Mouse (Mus musculus): ENCODE results near the gene March8.
A peak's percentile ranks its signal among the peaks of the same experiment; 100 is the strongest.

DNA sequence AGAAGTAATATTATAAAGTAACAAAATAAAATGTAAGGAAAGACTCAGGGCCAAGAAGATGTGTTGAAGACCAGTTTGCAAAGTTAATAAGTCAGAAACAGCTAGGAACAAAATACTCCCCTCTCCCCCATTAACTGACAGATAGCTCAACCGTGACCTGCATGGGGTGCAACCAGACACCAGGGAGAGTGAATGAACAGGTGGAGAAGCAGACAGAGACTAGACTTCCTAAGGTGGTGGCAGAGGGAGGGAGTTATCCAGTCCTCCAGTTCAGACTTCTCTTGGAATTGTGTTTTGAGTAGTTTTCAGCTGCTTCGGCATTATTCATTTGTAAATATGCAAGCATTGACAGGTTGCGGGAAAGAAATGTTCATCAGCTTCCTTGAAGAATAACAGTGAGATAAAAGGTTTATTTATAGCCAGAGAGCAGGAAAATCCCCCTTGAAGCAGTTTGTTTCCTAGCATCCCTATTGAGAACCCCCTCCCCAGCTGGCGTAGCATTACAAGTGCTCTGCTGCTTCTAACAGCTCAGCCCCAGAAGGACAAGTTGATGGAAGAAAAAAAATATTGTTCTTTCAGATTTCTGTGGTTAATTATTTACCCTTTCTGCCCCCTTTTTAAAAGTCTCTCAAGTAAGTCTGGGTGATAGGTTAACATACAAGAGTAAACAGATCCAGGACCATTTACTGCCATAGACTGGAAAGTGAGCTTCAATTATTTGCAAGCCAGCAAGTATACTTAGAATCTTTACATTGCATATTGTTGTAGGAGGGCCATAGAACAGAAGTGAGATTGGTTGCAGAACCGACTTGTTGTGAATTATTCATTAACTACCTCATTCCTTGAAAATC, 47.6 kb downstream of the March8 start:
- no peak for TF ChIP-seq POLR2A (IDR thresholded peaks at IDR 0.05; ENCODE audit: insufficient read length, low read depth)
- TF ChIP-seq USF1 (IDR thresholded peaks at IDR 0.05; ENCODE audit: low read depth): no peak
- TF ChIP-seq TCF12 (IDR thresholded peaks at IDR 0.05; ENCODE audit: insufficient read depth, poor library complexity, severe bottlenecking): no peak
- no peak for TF ChIP-seq MYOG (IDR thresholded peaks at IDR 0.05; ENCODE audit: control insufficient read depth in 1 of 3, insufficient read depth in 1 of 3, insufficient read length in 2 of 3, low read depth in 2 of 3)
- TF ChIP-seq MAX (IDR thresholded peaks at IDR 0.05; ENCODE audit: low read depth): no peak
- TF ChIP-seq E2F4 (IDR thresholded peaks at IDR 0.05; ENCODE audit: insufficient read depth): no peak
- TF ChIP-seq MYOD1 (IDR thresholded peaks at IDR 0.05; ENCODE audit: control insufficient read depth in 1 of 3, insufficient read length in 2 of 3, low read depth in 2 of 3): peak in 2 of 3 experiments; percentile 56 to 58
- TF ChIP-seq CEBPB (IDR thresholded peaks at IDR 0.05; ENCODE audit: insufficient read depth, poor library complexity, severe bottlenecking): no peak
- TF ChIP-seq POLR2AphosphoS2 (IDR thresholded peaks at IDR 0.05; ENCODE audit: insufficient read length, low read depth): no peak
- no peak for TF ChIP-seq TCF3 (IDR thresholded peaks at IDR 0.05; ENCODE audit: insufficient read length, low read depth)
- TF ChIP-seq SRF (IDR thresholded peaks at IDR 0.05; ENCODE audit: control insufficient read depth, insufficient read length, low read depth): no peak
- TF ChIP-seq REST (IDR thresholded peaks at IDR 0.05; ENCODE audit: insufficient read depth, insufficient read length): no peak

All from myocyte (in vitro differentiated cells).